Mouse (Mus musculus) stomach, embryonic 15.5 days (tissue): Measurements from ENCODE around the gene Mbtd1. TPM values are rescaled to one million over a fixed set of nuclear protein-coding genes. Genes with fewer than 3 reads are reported as not detected.

ENCODE experiments used
- ATAC-seq: fragments of 200-750 bp; cut with Nextera tagmentation; 2 replicates; pipeline ENCODE4 v1.8.0; 2017; ENCODE audit warnings: low read depth, moderate number of reproducible peaks, moderate TSS enrichment; ENCODE audit not compliant: insufficient read depth, low FRiP score
- H3K27ac ChIP-seq: fragments of 300-500 bp; sonication (generic); 2 replicates; pipeline ENCODE4 v1.5.1; 2015; ENCODE audit warnings: mild to moderate bottlenecking, inconsistent platforms
- H3K27me3 ChIP-seq: fragments of 300-500 bp; sonication (generic); replicated peaks from 2 replicates; pipeline ENCODE4 v1.6.1; 2015; ENCODE audit warnings: inconsistent platforms
- H3K36me3 ChIP-seq: fragments of 300-500 bp; sonication (generic); 2 replicates; pipeline ENCODE4 v1.6.1; 2015; ENCODE audit warnings: inconsistent platforms
- H3K4me1 ChIP-seq: fragments of 300-500 bp; sonication (generic); 2 replicates; pipeline ENCODE4 v1.6.1; 2015; ENCODE audit warnings: inconsistent platforms
- H3K4me2 ChIP-seq: fragments of 300-500 bp; sonication (generic); 2 replicates; pipeline ENCODE4 v1.6.1; 2015; ENCODE audit warnings: mild to moderate bottlenecking, inconsistent platforms
- H3K4me3 ChIP-seq: fragments of 300-500 bp; sonication (generic); replicated peaks from 2 replicates; pipeline ENCODE4 v1.5.1; 2015; ENCODE audit warnings: inconsistent platforms
- H3K9ac ChIP-seq: fragments of 300-500 bp; sonication (generic); 2 replicates; pipeline ENCODE4 v1.6.1; 2015; ENCODE audit warnings: inconsistent platforms
- H3K9me3 ChIP-seq: fragments of 300-500 bp; sonication (generic); 2 replicates; pipeline ENCODE4 v1.6.1; 2016; ENCODE audit warnings: inconsistent platforms
- WGBS: fragments of 180-500 bp; shearing (Covaris S2); methylation state at CpG from one replicate; pipeline ENCODE4 v1.1.7; 2015; 5-methylcytosine and 5-hydroxymethylcytosine counted together
- polyA plus RNA-seq: library from polyadenylated mRNA; unstranded; fragments of >200 nt; fragmentation: Nextera tagmentation; extraction: Ambion mirVana; gene quantifications from 2 replicates; pipeline ENCODE4 v1.2.1, GENCODE M21; 2015

Gene Mbtd1
- polyA plus RNA-seq, 1 experiment from 2014 or later, result 25.0 TPM

GRCm38 (mm10) chr11:93995111-93995719 is 109.6 kb downstream of the Mbtd1 start:
- ATAC-seq, result peak; percentile 70
- H3K9ac ChIP-seq, result peak overlapping the region; percentile 52
- no peaks in the 10 kb centered on the region for H3K27me3 ChIP-seq
- peak overlapping the region; percentile 86 for H3K4me2 ChIP-seq
- peaks cover 16% of the 10 kb centered on the region for H3K4me1 ChIP-seq
- H3K9me3 ChIP-seq, result no peaks in the 10 kb centered on the region
- peak overlapping the region; percentile 99 for H3K27ac ChIP-seq
- peak overlapping the region; percentile 97 for H3K4me3 ChIP-seq
- WGBS, result 4% methylated on average over 15 of the region's 15 CpGs
- no peaks in the 10 kb centered on the region for H3K36me3 ChIP-seq

GRCm38 (mm10) chr11:93995720-93996305 is 110.2 kb downstream of the Mbtd1 start, which contains the start of gene Spag9:
Gene Spag9, plus strand, starts transcription at chr11:93996091.
- Histone ChIP-seq H3K36me3 (no peaks in the 10 kb centered on the region), H3K4me3 (peak within 1 kb of the TSS; percentile 97), H3K27ac (peak within 1 kb of the TSS; percentile 99), H3K9ac (peak within 1 kb of the TSS; percentile 86), H3K9me3 (no peaks in the 10 kb centered on the region), H3K27me3 (no peaks in the 10 kb centered on the region), H3K4me2 (peak within 1 kb of the TSS; percentile 86), H3K4me1 (peaks cover 16% of the 10 kb centered on the region)
- under 1% methylated on average over 57 of the region's 70 CpGs for WGBS
- peak; percentile 92 for ATAC-seq

Other genes with a start within 250 kb of the Mbtd1 start
- gene Utp18, start 86 bp upstream of the Mbtd1 start, polyA plus RNA-seq, result 24.8 and 25.4 TPM in 2 replicates
- 266 and 295 TPM in 2 replicates for gene Nme2, start 70.4 kb downstream of the Mbtd1 start, polyA plus RNA-seq
- 345 and 399 TPM in 2 replicates for gene Gm20390, start 82.4 kb downstream of the Mbtd1 start, polyA plus RNA-seq
- 147 and 174 TPM in 2 replicates for gene Nme1, start 82.7 kb downstream of the Mbtd1 start, polyA plus RNA-seq
- 36.2 and 45.6 TPM in 2 replicates for gene Spag9, start 110.2 kb downstream of the Mbtd1 start, polyA plus RNA-seq